Mouse (Mus musculus) liver, adult (tissue): ENCODE measurements around the gene Cd79b.

Experiments
- GATA4 ChIP-seq: IDR thresholded peaks from 2 replicates; pipeline ENCODE4 v1.6.1; 2014; ENCODE audit warnings: mild to moderate bottlenecking, low read length; ENCODE audit not compliant: insufficient replicate concordance

The Cd79b gene

GRCm38 (mm10) chr11:106290376-106290775 lies 24.2 kb downstream of the Cd79b start:
- no peak for TF ChIP-seq GATA4

GRCm38 (mm10) chr11:106289369-106289768 lies 25.2 kb downstream of the Cd79b start:
- no peak for TF ChIP-seq GATA4

- no peak for TF ChIP-seq GATA4
These were observed 27.6 kb downstream of the Cd79b start for GRCm38 (mm10) chr11:106286987-106287386.

- no peak for TF ChIP-seq GATA4
These were observed 28.4 kb downstream of the Cd79b start for GRCm38 (mm10) chr11:106286206-106286605.

- TF ChIP-seq GATA4, result no peak
These were observed 30.4 kb downstream of the Cd79b start for GRCm38 (mm10) chr11:106284126-106284525.

GRCm38 (mm10) chr11:106283371-106283770 lies 31.2 kb downstream of the Cd79b start:
- TF ChIP-seq GATA4, result no peak

GRCm38 (mm10) chr11:106282452-106282851 lies 32.1 kb downstream of the Cd79b start:
- TF ChIP-seq GATA4, result no peak

GRCm38 (mm10) chr11:106276454-106276853 lies 38.1 kb downstream of the Cd79b start, which contains the start of gene Tcam1:
Gene Tcam1 (plus strand): TSS chr11:106276672.
- TF ChIP-seq GATA4, result no peak

GRCm38 (mm10) chr11:106274971-106275411 lies 39.6 kb downstream of the Cd79b start:
- no peak for TF ChIP-seq GATA4

GRCm38 (mm10) chr11:106274374-106274773 lies 40.2 kb downstream of the Cd79b start:
- TF ChIP-seq GATA4, result no peak

- TF ChIP-seq GATA4, result no peak
These were observed 40.8 kb downstream of the Cd79b start for GRCm38 (mm10) chr11:106273811-106274210.

GRCm38 (mm10) chr11:106273311-106273684 lies 41.3 kb downstream of the Cd79b start:
- no peak for TF ChIP-seq GATA4

GRCm38 (mm10) chr11:106272644-106273310 lies 41.8 kb downstream of the Cd79b start, which contains the start of gene Smarcd2:
Gene Smarcd2 (minus strand): TSS chr11:106272972.
- TF ChIP-seq GATA4, result no peak; the same call in 1 of the 2 replicates

GRCm38 (mm10) chr11:106271794-106272643 lies 42.5 kb downstream of the Cd79b start:
- no peak for TF ChIP-seq GATA4

- TF ChIP-seq GATA4, result no peak
These were observed 43.3 kb downstream of the Cd79b start for GRCm38 (mm10) chr11:106271131-106271793.

GRCm38 (mm10) chr11:106269060-106269431 lies 45.5 kb downstream of the Cd79b start:
- TF ChIP-seq GATA4, result no peak
